In genomic region chr2:84841905-84842304, GRCm38 (mm10) we compare ENCODE assay signal across 8 mouse cellular contexts. TPM values are rescaled to one million over a fixed set of nuclear protein-coding genes. Genes with fewer than 3 reads are reported as not detected.
DNase-seq lines count a peak whose midpoint lies in the region; ATAC-seq lines count a peak whose summit lies in the region.
"Had no signal": no experiment of that assay in that cellular context is flagged by ENCODE, and none has a peak within 500 bp of the region (broad histone marks: within the 10 kb centered on the region; RNA-seq: fewer than 3 reads in every experiment).

No protein-coding gene starts in this region.

- no peak for DNase-seq in kidney, postnatal 4 days
- no peak for DNase-seq in embryonic facial prominence, embryonic 11.5 days (ENCODE audit: low spot score)
- DNase-seq in limb, embryonic 10.5 days (ENCODE audit: low spot score), result no peak
- DNase-seq in right cerebral cortex, postnatal 4 days, result no peak
- no peak for DNase-seq in adrenal gland, postnatal 4 days (ENCODE audit: low spot score in 2 of 2)

- no peak for ATAC-seq in kidney, embryonic 16.5 days (ENCODE audit: low FRiP score, low TSS enrichment)
- ATAC-seq in embryonic facial prominence, embryonic 11.5 days (replicated peaks; ENCODE audit: insufficient number of reproducible peaks, low FRiP score, low TSS enrichment, low read depth), result no peak
- peak; percentile 87 for ATAC-seq in stomach, embryonic 15.5 days (ENCODE audit: insufficient read depth, low FRiP score, low read depth)

- H3K9me3 ChIP-seq in kidney, embryonic 16.5 days (ENCODE audit: low read length), result no peaks in the 10 kb centered on the region
- H3K9me3 ChIP-seq in embryonic facial prominence, embryonic 11.5 days (replicated peaks; ENCODE audit: control insufficient read depth, low read length), result no peaks in the 10 kb centered on the region
- H3K9me3 ChIP-seq in limb, embryonic 10.5 days (replicated peaks), result no peaks in the 10 kb centered on the region
- no peaks in the 10 kb centered on the region for H3K9me3 ChIP-seq in stomach, embryonic 15.5 days

- peaks cover 26% of the 10 kb centered on the region for H3K4me1 ChIP-seq in kidney, embryonic 16.5 days (ENCODE audit: insufficient read depth, low read length)
- peaks cover 3% of the 10 kb centered on the region; the same call in 1 of the 2 replicates for H3K4me1 ChIP-seq in embryonic facial prominence, embryonic 11.5 days (ENCODE audit: control insufficient read depth, insufficient read depth, low read length)
- H3K4me1 ChIP-seq in limb, embryonic 10.5 days, result peaks cover 36% of the 10 kb centered on the region
- H3K4me1 ChIP-seq in stomach, embryonic 15.5 days, result peaks cover 22% of the 10 kb centered on the region

- peak overlapping the region; percentile 84 for H3K4me2 ChIP-seq in kidney, embryonic 16.5 days (replicated peaks; ENCODE audit: low read depth, low read length)
- peak overlapping the region; percentile 17; the same call in 1 of the 2 replicates for H3K4me2 ChIP-seq in embryonic facial prominence, embryonic 11.5 days (ENCODE audit: low read depth, low read length)
- H3K4me2 ChIP-seq in stomach, embryonic 15.5 days, result peak overlapping the region; percentile 90; the same call in 1 of the 2 replicates

- H3K9ac ChIP-seq in kidney, embryonic 16.5 days (replicated peaks; ENCODE audit: low read length), result 0 out of 2 replicates have a peak overlapping the region, but pooled peaks have one; percentile 79
- no peak overlapping the region for H3K9ac ChIP-seq in embryonic facial prominence, embryonic 11.5 days (replicated peaks; ENCODE audit: low read length)
- no peak overlapping the region for H3K9ac ChIP-seq in stomach, embryonic 15.5 days

- no peak overlapping the region for H3K27ac ChIP-seq in kidney, embryonic 16.5 days (ENCODE audit: low read length)
- H3K27ac ChIP-seq in embryonic facial prominence, embryonic 11.5 days (replicated peaks; ENCODE audit: low read depth, low read length), result no peak overlapping the region
- H3K27ac ChIP-seq in limb, embryonic 10.5 days, result no peak overlapping the region
- no peak overlapping the region for H3K27ac ChIP-seq in stomach, embryonic 15.5 days

- no peaks in the 10 kb centered on the region for H3K36me3 ChIP-seq in kidney, embryonic 16.5 days (ENCODE audit: insufficient read depth, low read length)
- H3K36me3 ChIP-seq in embryonic facial prominence, embryonic 11.5 days (replicated peaks; ENCODE audit: control insufficient read depth, insufficient read depth, low read depth, low read length), result no peaks in the 10 kb centered on the region
- H3K36me3 ChIP-seq in limb, embryonic 10.5 days, result peaks cover 35% of the 10 kb centered on the region
- no peaks in the 10 kb centered on the region for H3K36me3 ChIP-seq in stomach, embryonic 15.5 days

- H3K4me3 ChIP-seq in kidney, embryonic 16.5 days (ENCODE audit: low read length), result peak overlapping the region; percentile 67; the same call in 1 of the 2 replicates
- H3K4me3 ChIP-seq in embryonic facial prominence, embryonic 11.5 days (ENCODE audit: low read depth, low read length), result peak overlapping the region; percentile 5; the same call in 1 of the 2 replicates
- peak overlapping the region; percentile 82 for H3K4me3 ChIP-seq in limb, embryonic 10.5 days
- 0 out of 2 replicates have a peak overlapping the region, but pooled peaks have one; percentile 70 for H3K4me3 ChIP-seq in stomach, embryonic 15.5 days (replicated peaks)

- H3K27me3 ChIP-seq in kidney, embryonic 16.5 days (ENCODE audit: insufficient read depth, low read length), result peaks cover 11% of the 10 kb centered on the region; the same call in 1 of the 2 replicates
- H3K27me3 ChIP-seq in embryonic facial prominence, embryonic 11.5 days (ENCODE audit: control insufficient read depth, insufficient read depth, low read length), result no peaks in the 10 kb centered on the region
- peaks cover 15% of the 10 kb centered on the region; the same call in 1 of the 2 replicates for H3K27me3 ChIP-seq in limb, embryonic 10.5 days (ENCODE audit: low read depth, poor library complexity, severe bottlenecking)
- H3K27me3 ChIP-seq in stomach, embryonic 15.5 days (replicated peaks), result no peaks in the 10 kb centered on the region

RNA-seq across cellular contexts. Expression of gene Slc43a1, which starts 3.3 kb away (rescaled TPM):
- polyA plus RNA-seq in kidney, embryonic 16.5 days (2015; fragmentation: Nextera tagmentation; extraction: Ambion mirVana), result 15.6 and 17.8 TPM in 2 replicates
- 23.1 and 28.0 TPM in 2 replicates for polyA plus RNA-seq in embryonic facial prominence, embryonic 11.5 days (2014; fragmentation: Nextera tagmentation; extraction: Ambion mirVana)
- polyA plus RNA-seq in limb, embryonic 10.5 days (2016; fragmentation: Nextera tagmentation; extraction: Ambion mirVana), result 36.6 and 42.6 TPM in 2 replicates
- 19.5 and 26.3 TPM in 2 replicates for polyA plus RNA-seq in stomach, embryonic 15.5 days (2015; fragmentation: Nextera tagmentation; extraction: Ambion mirVana)
- 10 to 100 TPM in 1 of 2 experiments, 1 to 10 TPM in 1; 8.8 to 11.1 TPM for total RNA-seq in adrenal gland, postnatal 4 days (2021)

RNA-seq across cellular contexts. Expression of gene Timm10, which starts 15.1 kb away (rescaled TPM):
- polyA plus RNA-seq in kidney, embryonic 16.5 days (2015; fragmentation: Nextera tagmentation; extraction: Ambion mirVana), result 60.1 and 66.6 TPM in 2 replicates
- 45.9 and 50.0 TPM in 2 replicates for polyA plus RNA-seq in embryonic facial prominence, embryonic 11.5 days (2014; fragmentation: Nextera tagmentation; extraction: Ambion mirVana)
- 64.5 and 71.0 TPM in 2 replicates for polyA plus RNA-seq in limb, embryonic 10.5 days (2016; fragmentation: Nextera tagmentation; extraction: Ambion mirVana)
- polyA plus RNA-seq in stomach, embryonic 15.5 days (2015; fragmentation: Nextera tagmentation; extraction: Ambion mirVana), result 47.2 and 50.4 TPM in 2 replicates
- 10 to 100 TPM; 40.5 to 43.7 TPM for total RNA-seq in adrenal gland, postnatal 4 days (2021)

RNA-seq across cellular contexts. Expression of gene Smtnl1, which starts 19.5 kb away (rescaled TPM):
- 0.19 and 0.26 TPM in 2 replicates for polyA plus RNA-seq in kidney, embryonic 16.5 days (2015; fragmentation: Nextera tagmentation; extraction: Ambion mirVana)
- 0.11 and 0.20 TPM in 2 replicates for polyA plus RNA-seq in embryonic facial prominence, embryonic 11.5 days (2014; fragmentation: Nextera tagmentation; extraction: Ambion mirVana)
- 0.11 and 0.56 TPM in 2 replicates for polyA plus RNA-seq in limb, embryonic 10.5 days (2016; fragmentation: Nextera tagmentation; extraction: Ambion mirVana)
- polyA plus RNA-seq in stomach, embryonic 15.5 days (2015; fragmentation: Nextera tagmentation; extraction: Ambion mirVana), result 0.08 and 0.19 TPM in 2 replicates
- total RNA-seq in adrenal gland, postnatal 4 days (2021), result 1 to 10 TPM; 1.8 to 3.9 TPM
- polyA plus RNA-seq: cortical plate, adult 2 months had no signal

RNA-seq across cellular contexts. Expression of gene Ube2l6, which starts 43.3 kb away (rescaled TPM):
- polyA plus RNA-seq in kidney, embryonic 16.5 days (2015; fragmentation: Nextera tagmentation; extraction: Ambion mirVana), result 44.0 and 46.9 TPM in 2 replicates
- polyA plus RNA-seq in embryonic facial prominence, embryonic 11.5 days (2014; fragmentation: Nextera tagmentation; extraction: Ambion mirVana), result 30.6 and 36.1 TPM in 2 replicates
- polyA plus RNA-seq in limb, embryonic 10.5 days (2016; fragmentation: Nextera tagmentation; extraction: Ambion mirVana), result 17.6 and 19.2 TPM in 2 replicates
- 52.7 and 79.0 TPM in 2 replicates for polyA plus RNA-seq in stomach, embryonic 15.5 days (2015; fragmentation: Nextera tagmentation; extraction: Ambion mirVana)
- total RNA-seq in adrenal gland, postnatal 4 days (2021), result 10 to 100 TPM; 31.1 to 35.4 TPM

RNA-seq across cellular contexts. Expression of gene Rtn4rl2, which starts 44.6 kb away (rescaled TPM):
- 1.0 and 1.5 TPM in 2 replicates for polyA plus RNA-seq in kidney, embryonic 16.5 days (2015; fragmentation: Nextera tagmentation; extraction: Ambion mirVana)
- polyA plus RNA-seq in embryonic facial prominence, embryonic 11.5 days (2014; fragmentation: Nextera tagmentation; extraction: Ambion mirVana), result 2.4 and 3.2 TPM in 2 replicates
- polyA plus RNA-seq in limb, embryonic 10.5 days (2016; fragmentation: Nextera tagmentation; extraction: Ambion mirVana), result 0.74 and 1.0 TPM in 2 replicates
- polyA plus RNA-seq in stomach, embryonic 15.5 days (2015; fragmentation: Nextera tagmentation; extraction: Ambion mirVana), result 0.85 and 0.91 TPM in 2 replicates
- 1 to 10 TPM; 2.2 to 3.4 TPM for total RNA-seq in adrenal gland, postnatal 4 days (2021)

Comparison
In these comparisons a context has a peak if more than half of its experiments do, and no peak if none do; other contexts are left out.
1. H3K4me2 ChIP-seq: peak in every context shown above with its lines; median percentile 90 in stomach, embryonic 15.5 days; 84 in kidney, embryonic 16.5 days; 17 in embryonic facial prominence, embryonic 11.5 days.
2. H3K4me3 ChIP-seq: peak in every context shown above with its lines; median percentile 82 in limb, embryonic 10.5 days; 70 in stomach, embryonic 15.5 days; 67 in kidney, embryonic 16.5 days; 5 in embryonic facial prominence, embryonic 11.5 days.